Mouse (Mus musculus) ES-E14 (cell line): ENCODE results near the gene Ergic1.

Source experiments
- CHD2 ChIP-seq: IDR thresholded peaks from 2 replicates; pipeline ENCODE4 v1.6.1; 2014; ENCODE audit warnings: mild to moderate bottlenecking, low read depth, low read length, inconsistent platforms
- HCFC1 ChIP-seq: IDR thresholded peaks from 2 replicates; pipeline ENCODE4 v1.6.1; 2012; ENCODE audit warnings: low read length, inconsistent platforms, borderline replicate concordance; ENCODE audit not compliant: insufficient read depth
- MAFK ChIP-seq: IDR thresholded peaks from 2 replicates; pipeline ENCODE4 v1.6.1; 2014; ENCODE audit warnings: mild to moderate bottlenecking, low read depth, low read length, inconsistent platforms; ENCODE audit not compliant: insufficient read depth
- ZC3H11A ChIP-seq: IDR thresholded peaks from 2 replicates; pipeline ENCODE4 v1.6.1; 2012; ENCODE audit warnings: low read depth, mild to moderate bottlenecking, inconsistent platforms, low read length, borderline replicate concordance
- ZNF384 ChIP-seq: IDR thresholded peaks from 2 replicates; pipeline ENCODE4 v1.6.1; 2012; ENCODE audit warnings: low read depth, low read length, inconsistent platforms

DNA sequence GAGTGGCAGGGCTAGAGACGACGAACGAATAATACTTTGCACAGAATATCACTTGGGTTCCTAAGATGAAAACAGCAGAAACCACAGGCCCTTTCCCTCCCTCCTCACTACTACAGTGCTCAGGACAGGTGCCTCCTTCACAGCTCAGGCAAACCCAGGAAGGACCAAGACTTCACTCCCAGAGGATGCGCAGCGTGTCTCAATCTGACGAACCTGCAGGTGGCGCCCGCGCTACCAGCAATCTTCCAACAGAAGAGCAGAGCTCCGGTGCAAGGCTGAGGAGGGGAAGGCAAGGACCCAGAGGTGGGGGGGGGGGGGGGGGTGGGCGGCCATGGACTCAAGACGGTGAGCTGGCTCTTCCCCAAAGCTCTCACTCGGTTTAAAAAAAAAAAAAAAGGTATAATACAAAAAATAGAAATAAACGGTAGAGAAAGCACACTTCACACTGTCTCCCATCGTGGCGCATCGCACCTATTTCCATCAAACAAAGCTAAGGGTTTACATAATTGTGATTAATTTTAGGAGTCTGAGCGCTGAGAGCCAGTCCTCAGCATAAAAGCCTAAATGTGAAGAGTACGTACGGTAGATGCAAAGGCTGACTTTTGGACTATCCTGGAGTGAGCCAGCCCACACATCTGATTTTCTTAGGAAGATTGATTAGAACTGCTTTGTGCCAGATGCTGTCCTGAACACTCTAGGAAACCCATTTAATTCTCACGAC, 99.1 kb downstream of the Ergic1 start:
- TF ChIP-seq ZC3H11A (no peak), MAFK (no peak), CHD2 (no peak), ZNF384 (no peak), HCFC1 (no peak)
